Mouse (Mus musculus): ENCODE measurements around the gene Lmo3.

DNA sequence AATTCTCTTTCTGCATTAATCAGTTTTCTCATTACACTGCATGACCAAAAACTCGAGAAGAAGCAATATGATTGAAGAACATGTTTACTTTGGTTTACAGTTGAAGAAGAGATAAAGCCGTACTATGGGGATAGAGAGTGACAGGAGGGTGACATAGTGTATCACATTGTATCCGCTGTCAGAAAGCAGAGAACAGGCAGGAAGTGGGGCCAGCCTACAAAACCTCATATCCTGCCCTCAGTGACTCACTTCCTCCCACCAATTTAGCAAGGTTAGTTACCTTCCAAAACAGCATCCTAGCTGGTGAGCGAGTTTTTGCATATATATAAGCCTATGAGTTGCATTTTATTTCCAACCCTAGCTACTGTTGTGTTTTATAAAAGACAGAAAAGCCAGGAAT lies 112.6 kb downstream of the Lmo3 start:
- TF ChIP-seq POLR2A (IDR thresholded peaks at IDR 0.05; ENCODE audit: borderline replicate concordance, extremely low read depth, low read depth, low read length), result no peak
- TF ChIP-seq CTCF (IDR thresholded peaks at IDR 0.05; ENCODE audit: insufficient read depth, low read length), result no peak
